Mouse (Mus musculus) hindbrain, embryonic 12.5 days (tissue): ENCODE measurements around the gene Cacna1a. TPM values are rescaled to one million over a fixed set of nuclear protein-coding genes. Genes with fewer than 3 reads are reported as not detected.

Experiments
- ATAC-seq: fragments of 200-750 bp; cut with Nextera tagmentation; 2 replicates; pipeline ENCODE4 v1.8.0; 2017; ENCODE audit warnings: moderate TSS enrichment; ENCODE audit not compliant: low FRiP score
- H3K27ac ChIP-seq: fragments of 300-500 bp; sonication (generic); 2 replicates; pipeline ENCODE4 v1.5.1; 2016; ENCODE audit warnings: mild to moderate bottlenecking
- H3K27me3 ChIP-seq: fragments of 300-500 bp; sonication (generic); 2 replicates; pipeline ENCODE4 v1.6.1; 2016; ENCODE audit warnings: mild to moderate bottlenecking
- H3K36me3 ChIP-seq: fragments of 300-500 bp; sonication (generic); 2 replicates; pipeline ENCODE4 v1.6.1; 2016; ENCODE audit warnings: mild to moderate bottlenecking
- H3K4me1 ChIP-seq: fragments of 300-500 bp; sonication (generic); 2 replicates; pipeline ENCODE4 v1.6.1; 2016
- H3K4me2 ChIP-seq: fragments of 300-500 bp; sonication (generic); replicated peaks from 2 replicates; pipeline ENCODE4 v1.6.1; 2016; ENCODE audit warnings: mild to moderate bottlenecking
- H3K4me3 ChIP-seq: fragments of 300-500 bp; sonication (generic); 2 replicates; pipeline ENCODE4 v1.5.1; 2016; ENCODE audit warnings: mild to moderate bottlenecking
- H3K9ac ChIP-seq: fragments of 300-500 bp; sonication (generic); 2 replicates; pipeline ENCODE4 v1.6.1; 2016; ENCODE audit warnings: mild to moderate bottlenecking, moderate library complexity
- H3K9me3 ChIP-seq: fragments of 300-500 bp; sonication (generic); replicated peaks from 2 replicates; pipeline ENCODE4 v1.6.1; 2016; ENCODE audit warnings: mild to moderate bottlenecking
- WGBS: fragments of 180-500 bp; shearing (Covaris S2); methylation state at CpG from one replicate; pipeline ENCODE4 v1.1.7; 2016; 5-methylcytosine and 5-hydroxymethylcytosine counted together
- polyA plus RNA-seq: library from polyadenylated mRNA; unstranded; fragments of >200 nt; fragmentation: Nextera tagmentation; extraction: Ambion mirVana; gene quantifications from 2 replicates; pipeline ENCODE4 v1.2.1, GENCODE M21; 2016

Gene Cacna1a
- polyA plus RNA-seq, 1 experiment from 2014 or later = 16.1 TPM

DNA sequence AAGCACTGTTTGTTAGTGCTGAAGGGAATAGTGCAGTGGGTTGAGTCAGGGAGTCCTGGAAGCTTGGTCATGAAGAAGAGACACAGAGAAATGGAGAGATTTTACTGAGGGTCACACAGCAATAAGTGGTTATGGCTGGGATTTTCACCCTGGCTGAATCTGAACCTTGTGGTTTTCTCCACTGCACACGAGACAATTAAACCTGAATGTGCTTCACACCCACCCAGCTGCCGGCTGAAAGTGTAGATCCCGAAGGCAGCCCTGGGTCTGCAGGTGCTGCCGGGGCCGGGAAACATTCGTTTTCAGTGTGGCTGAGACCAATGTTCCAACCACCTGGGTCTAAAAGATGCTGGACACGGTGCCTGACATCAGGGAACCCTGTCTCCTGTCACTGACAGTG is 167.0 kb downstream of the Cacna1a start:
- peaks cover 12% of the 10 kb centered on the region for H3K4me1 ChIP-seq
- 74% methylated on average over 7 of the region's 7 CpGs for WGBS
- no peak for ATAC-seq
- no peak overlapping the region for H3K4me2 ChIP-seq
- no peaks in the 10 kb centered on the region for H3K9me3 ChIP-seq
- H3K27ac ChIP-seq = no peak overlapping the region
- peaks cover 13% of the 10 kb centered on the region for H3K36me3 ChIP-seq
- peaks cover 54% of the 10 kb centered on the region for H3K27me3 ChIP-seq
- H3K4me3 ChIP-seq = no peak overlapping the region
- no peak overlapping the region for H3K9ac ChIP-seq

DNA sequence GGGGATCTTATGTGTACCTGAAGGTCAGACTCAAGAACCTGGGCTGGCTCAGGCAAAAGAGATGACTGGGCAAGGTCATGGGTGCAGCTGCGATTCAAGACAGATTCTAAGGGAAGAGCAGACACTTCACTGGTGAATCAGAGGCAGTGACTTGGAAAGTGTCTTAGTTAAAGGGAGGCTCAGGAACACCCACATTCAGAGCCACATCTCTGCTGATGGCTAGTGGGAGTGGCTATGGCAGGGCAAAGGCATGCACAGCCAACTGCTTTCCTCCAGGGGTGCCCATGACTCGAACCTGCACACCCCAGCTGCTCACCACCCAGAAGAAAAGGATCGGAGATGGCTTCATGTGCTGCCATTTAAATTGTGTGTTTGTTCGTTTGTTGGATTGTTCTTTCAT is 169.7 kb downstream of the Cacna1a start:
- peaks cover 57% of the 10 kb centered on the region for H3K27me3 ChIP-seq
- WGBS = 83% methylated on average over 4 of the region's 4 CpGs
- no peak overlapping the region for H3K4me2 ChIP-seq
- no peak overlapping the region for H3K4me3 ChIP-seq
- no peak overlapping the region for H3K9ac ChIP-seq
- no peak overlapping the region for H3K27ac ChIP-seq
- H3K9me3 ChIP-seq = no peaks in the 10 kb centered on the region
- ATAC-seq = no peak
- H3K4me1 ChIP-seq = peaks cover 12% of the 10 kb centered on the region
- no peaks in the 10 kb centered on the region for H3K36me3 ChIP-seq

DNA sequence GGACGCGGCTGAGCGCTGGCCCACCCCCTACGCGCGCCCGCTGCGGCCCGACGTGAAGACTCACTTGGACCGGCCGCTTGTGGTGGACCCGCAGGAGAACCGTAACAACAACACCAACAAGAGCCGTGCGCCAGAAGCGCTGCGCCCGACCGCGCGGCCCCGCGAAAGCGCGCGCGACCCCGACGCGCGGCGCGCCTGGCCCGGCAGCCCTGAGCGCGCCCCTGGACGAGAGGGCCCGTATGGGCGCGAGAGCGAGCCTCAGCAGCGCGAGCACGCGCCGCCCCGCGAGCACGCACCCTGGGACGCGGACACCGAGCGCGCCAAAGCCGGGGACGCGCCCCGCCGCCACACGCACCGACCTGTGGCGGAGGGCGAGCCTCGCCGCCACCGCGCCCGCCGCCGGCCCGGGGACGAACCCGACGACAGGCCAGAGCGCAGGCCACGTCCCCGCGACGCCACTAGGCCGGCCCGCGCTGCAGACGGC is 170.9 kb downstream of the Cacna1a start:
- 1% methylated on average over 84 of the region's 84 CpGs for WGBS
- no peaks in the 10 kb centered on the region for H3K36me3 ChIP-seq
- H3K9me3 ChIP-seq = no peaks in the 10 kb centered on the region
- H3K27me3 ChIP-seq = peaks cover 57% of the 10 kb centered on the region
- peak overlapping the region; percentile 61 for H3K4me2 ChIP-seq
- peak overlapping the region; percentile 23; the same call in 1 of the 2 replicates for H3K9ac ChIP-seq
- H3K4me1 ChIP-seq = peaks cover 15% of the 10 kb centered on the region
- peak overlapping the region; percentile 38 for H3K4me3 ChIP-seq
- ATAC-seq = no peak
- no peak overlapping the region for H3K27ac ChIP-seq

DNA sequence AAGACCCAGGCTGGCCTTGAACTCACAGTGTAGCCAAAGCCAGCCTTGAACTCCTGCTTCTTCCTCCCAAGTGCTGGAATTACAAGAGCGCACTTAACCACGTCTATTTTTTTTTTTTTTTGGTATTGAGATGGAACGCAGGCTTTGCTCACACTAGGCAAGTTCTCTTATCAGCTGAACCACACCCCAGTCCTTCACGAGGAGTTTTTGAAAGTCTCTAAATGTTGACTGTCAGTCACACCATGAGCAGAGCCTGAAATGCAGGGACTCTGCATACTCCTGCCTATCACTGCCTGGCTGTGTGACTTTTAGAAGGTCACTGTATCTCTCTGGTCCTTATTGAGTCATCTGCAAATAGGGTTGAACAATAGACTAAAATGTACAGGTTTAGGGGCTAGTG is 173.5 kb downstream of the Cacna1a start:
- H3K4me3 ChIP-seq = no peak overlapping the region
- peaks cover 10% of the 10 kb centered on the region for H3K36me3 ChIP-seq
- no peak overlapping the region for H3K27ac ChIP-seq
- peaks cover 39% of the 10 kb centered on the region for H3K27me3 ChIP-seq
- 86% methylated on average over 4 of the region's 4 CpGs for WGBS
- peaks cover 13% of the 10 kb centered on the region for H3K4me1 ChIP-seq
- H3K9ac ChIP-seq = no peak overlapping the region
- ATAC-seq = no peak
- no peaks in the 10 kb centered on the region for H3K9me3 ChIP-seq
- H3K4me2 ChIP-seq = no peak overlapping the region

DNA sequence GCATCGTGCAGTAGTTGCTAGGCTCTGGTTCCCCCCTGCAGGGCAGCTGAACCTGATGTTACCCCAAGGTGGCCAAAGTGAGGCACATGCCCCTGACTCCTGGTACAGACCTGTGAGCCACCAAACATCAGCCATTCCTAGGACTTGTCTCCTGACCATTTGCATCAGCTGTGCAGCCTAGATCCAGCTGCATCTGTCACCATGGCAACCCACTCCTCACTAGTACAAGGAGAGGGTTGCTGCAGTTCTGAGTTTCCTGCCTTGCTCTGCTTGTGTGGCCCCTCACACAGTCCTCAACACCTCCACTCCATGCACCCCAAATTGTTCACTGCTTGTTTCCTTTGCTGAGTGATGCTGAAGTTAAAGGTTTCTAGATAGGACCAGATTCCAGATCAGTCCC is 175.8 kb downstream of the Cacna1a start:
- Histone ChIP-seq H3K36me3 (peaks cover 20% of the 10 kb centered on the region), H3K27ac (no peak overlapping the region), H3K4me2 (no peak overlapping the region), H3K4me1 (peaks cover 7% of the 10 kb centered on the region), H3K4me3 (no peak overlapping the region), H3K9ac (no peak overlapping the region), H3K9me3 (no peaks in the 10 kb centered on the region), H3K27me3 (peaks cover 16% of the 10 kb centered on the region)
- 77% methylated on average over 1 of the region's 1 CpGs for WGBS
- peak; percentile 48; the same call in 1 of the 2 replicates for ATAC-seq

DNA sequence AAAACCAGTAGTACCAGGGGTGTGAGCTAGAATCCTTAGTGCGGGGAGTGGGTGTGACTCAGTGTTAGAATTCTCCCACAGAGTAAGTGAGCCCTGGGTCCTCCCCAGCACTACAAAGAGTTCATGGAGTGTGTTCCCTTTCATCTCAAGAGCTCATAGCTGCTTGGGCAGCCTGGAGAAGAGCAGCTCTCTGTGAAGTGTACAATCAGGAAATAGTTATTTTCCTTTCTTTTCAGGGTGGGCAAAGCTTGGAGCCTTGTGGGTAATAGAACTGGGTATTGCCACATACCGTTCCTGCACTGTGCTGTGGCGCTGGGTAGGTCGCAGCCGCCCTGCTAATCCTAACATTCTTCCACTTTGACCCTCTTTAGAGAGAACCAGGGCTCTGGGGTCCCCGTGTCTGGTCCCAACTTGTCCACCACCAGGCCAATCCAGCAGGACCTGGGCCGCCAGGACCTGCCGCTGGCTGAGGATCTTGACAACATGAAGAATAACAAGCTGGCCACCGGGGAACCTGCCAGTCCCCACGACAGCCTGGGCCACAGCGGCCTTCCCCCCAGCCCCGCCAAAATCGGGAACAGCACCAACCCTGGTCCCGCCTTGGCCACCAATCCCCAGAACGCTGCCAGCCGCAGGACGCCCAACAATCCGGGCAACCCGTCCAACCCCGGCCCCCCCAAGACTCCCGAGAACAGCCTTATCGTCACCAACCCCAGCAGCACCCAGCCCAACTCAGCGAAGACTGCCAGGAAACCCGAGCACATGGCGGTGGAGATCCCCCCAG is 177.5 kb downstream of the Cacna1a start:
- no peak for ATAC-seq

DNA sequence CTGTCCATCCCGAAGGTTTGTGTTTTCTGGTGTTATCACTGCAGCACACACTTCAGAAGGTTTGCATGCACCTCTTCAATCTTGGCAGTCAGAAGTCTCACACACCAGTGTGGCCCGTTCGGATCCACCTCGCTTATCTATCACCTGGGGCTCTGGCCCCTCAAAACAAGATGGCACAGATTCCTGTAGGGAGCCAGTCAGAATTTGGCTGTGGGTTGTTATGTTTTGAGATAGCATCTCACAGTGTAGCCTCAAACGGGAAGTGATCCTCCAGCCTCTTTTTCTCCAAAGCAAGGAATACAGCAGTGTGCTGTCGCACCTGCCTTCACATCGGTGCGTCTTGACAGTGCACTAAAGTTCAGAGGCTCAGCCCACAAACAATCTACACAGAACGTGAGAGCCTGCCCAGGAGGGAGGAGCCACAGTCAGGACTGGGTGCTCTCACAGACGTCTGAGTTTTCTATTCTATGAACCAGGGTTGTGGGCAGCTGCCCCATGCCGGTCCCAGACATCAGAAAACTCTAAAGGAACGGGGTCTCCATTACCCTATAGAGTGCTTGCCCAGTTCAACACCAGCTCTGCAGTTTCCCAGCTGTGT is 178.7 kb downstream of the Cacna1a start:
- no peak for ATAC-seq
- H3K27ac ChIP-seq = no peak overlapping the region
- H3K27me3 ChIP-seq = no peaks in the 10 kb centered on the region
- H3K4me2 ChIP-seq = no peak overlapping the region
- peaks cover 34% of the 10 kb centered on the region for H3K36me3 ChIP-seq
- 84% methylated on average over 12 of the region's 12 CpGs for WGBS
- no peaks in the 10 kb centered on the region for H3K9me3 ChIP-seq
- H3K4me1 ChIP-seq = 0 out of 2 replicates have a peak, but pooled peaks cover 3% of the 10 kb centered on the region
- no peak overlapping the region for H3K4me3 ChIP-seq
- H3K9ac ChIP-seq = no peak overlapping the region

More for the DNA sequence above, 177.5 kb downstream of the Cacna1a start:
- peaks cover 32% of the 10 kb centered on the region for H3K36me3 ChIP-seq
- 0 out of 2 replicates have a peak, but pooled peaks cover 3% of the 10 kb centered on the region for H3K4me1 ChIP-seq
- H3K9me3 ChIP-seq = no peaks in the 10 kb centered on the region
- 81% methylated on average over 25 of the region's 25 CpGs for WGBS
- H3K27ac ChIP-seq = no peak overlapping the region
- no peak overlapping the region for H3K9ac ChIP-seq
- no peak overlapping the region for H3K4me2 ChIP-seq
- H3K27me3 ChIP-seq = 0 out of 2 replicates have a peak, but pooled peaks cover under 1% of the 10 kb centered on the region
- H3K4me3 ChIP-seq = no peak overlapping the region

DNA sequence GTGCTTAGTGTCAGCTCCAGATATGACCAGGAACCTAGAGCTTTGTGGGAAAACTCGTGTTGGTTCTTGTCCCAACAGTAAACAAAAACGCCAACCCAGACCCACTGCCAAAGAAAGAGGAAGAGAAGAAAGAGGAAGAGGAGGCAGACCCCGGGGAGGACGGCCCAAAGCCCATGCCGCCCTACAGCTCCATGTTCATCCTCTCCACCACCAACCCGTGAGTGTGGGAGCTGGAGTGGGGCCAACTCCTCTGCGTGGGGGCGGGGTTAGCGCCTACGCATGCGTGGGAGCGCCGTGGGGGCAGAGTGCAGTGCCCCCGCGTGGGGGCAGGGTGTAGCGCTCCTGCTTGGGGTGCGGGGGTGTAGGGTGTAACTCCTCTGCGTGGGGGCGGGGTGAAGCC is 179.3 kb downstream of the Cacna1a start:
- 78% methylated on average over 19 of the region's 19 CpGs for WGBS

DNA sequence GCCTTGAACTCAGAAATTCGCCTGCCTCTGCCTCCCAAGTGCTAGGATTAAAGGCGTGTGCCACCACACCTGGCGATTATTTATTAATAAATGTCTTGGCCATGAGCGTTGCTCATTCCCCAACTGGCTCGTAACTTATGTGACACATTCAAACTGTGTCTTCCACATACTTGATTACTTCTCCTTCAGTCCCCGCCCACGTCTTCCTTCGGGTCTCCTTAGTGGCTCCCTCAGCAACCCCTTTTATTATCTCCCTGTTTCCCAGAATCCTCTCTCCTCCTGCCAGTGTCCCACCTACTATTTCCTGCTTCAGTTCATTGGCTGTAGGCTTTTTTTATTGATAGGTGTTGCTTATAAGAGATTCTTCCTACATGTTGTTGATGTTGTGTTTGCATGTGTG is 180.5 kb downstream of the Cacna1a start:
- ATAC-seq = no peak
- WGBS = 85% methylated on average over 8 of the region's 8 CpGs
- H3K4me2 ChIP-seq = no peak overlapping the region
- no peaks in the 10 kb centered on the region for H3K27me3 ChIP-seq
- H3K9me3 ChIP-seq = no peaks in the 10 kb centered on the region
- H3K9ac ChIP-seq = no peak overlapping the region
- peaks cover 43% of the 10 kb centered on the region for H3K36me3 ChIP-seq
- H3K27ac ChIP-seq = no peak overlapping the region
- H3K4me3 ChIP-seq = no peak overlapping the region
- H3K4me1 ChIP-seq = 0 out of 2 replicates have a peak, but pooled peaks cover 3% of the 10 kb centered on the region

More for the DNA sequence above, 179.3 kb downstream of the Cacna1a start:
- Histone ChIP-seq H3K4me2 (no peak overlapping the region), H3K27me3 (no peaks in the 10 kb centered on the region), H3K4me3 (no peak overlapping the region), H3K36me3 (peaks cover 36% of the 10 kb centered on the region), H3K9ac (no peak overlapping the region), H3K9me3 (no peaks in the 10 kb centered on the region), H3K27ac (no peak overlapping the region), H3K4me1 (0 out of 2 replicates have a peak, but pooled peaks cover 3% of the 10 kb centered on the region)
- no peak for ATAC-seq

DNA sequence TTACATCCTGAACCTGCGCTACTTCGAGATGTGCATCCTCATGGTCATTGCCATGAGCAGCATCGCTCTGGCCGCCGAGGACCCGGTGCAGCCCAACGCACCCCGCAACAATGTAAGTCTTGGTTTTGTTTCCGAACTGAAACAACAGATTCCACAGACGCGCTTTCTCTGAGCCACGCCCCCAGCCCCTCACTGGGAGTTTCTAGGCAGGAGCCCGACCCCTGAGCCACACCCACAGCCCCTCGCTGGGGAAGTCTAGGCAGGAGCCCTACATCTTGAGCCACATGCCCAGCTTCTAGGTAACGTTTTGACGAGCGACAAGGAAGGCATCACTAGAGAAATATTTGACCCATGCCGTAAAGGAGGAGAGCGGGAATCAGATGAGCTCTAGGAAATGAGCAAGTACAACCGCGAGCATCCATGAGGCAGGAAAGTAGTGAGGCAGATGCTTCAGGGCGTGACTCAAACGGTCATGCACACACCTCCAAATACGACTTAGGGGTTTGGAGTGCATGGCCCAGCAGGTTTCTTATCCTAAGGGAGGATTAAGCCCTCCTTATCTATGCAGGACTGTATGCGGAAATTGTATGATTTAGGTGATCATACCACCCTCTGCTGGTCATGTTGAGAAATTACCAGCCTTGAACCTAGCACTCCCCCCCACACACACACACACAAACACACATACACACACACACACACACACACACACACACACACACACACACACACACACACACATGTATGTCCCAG is 181.9 kb downstream of the Cacna1a start:
- Histone ChIP-seq H3K27me3 (no peaks in the 10 kb centered on the region), H3K4me1 (no peaks in the 10 kb centered on the region), H3K9ac (no peak overlapping the region; the same call in 1 of the 2 replicates), H3K9me3 (no peaks in the 10 kb centered on the region), H3K4me2 (no peak overlapping the region), H3K4me3 (no peak overlapping the region), H3K36me3 (peaks cover 52% of the 10 kb centered on the region), H3K27ac (no peak overlapping the region)
- WGBS = 34% methylated on average over 25 of the region's 25 CpGs
- no peak for ATAC-seq

DNA sequence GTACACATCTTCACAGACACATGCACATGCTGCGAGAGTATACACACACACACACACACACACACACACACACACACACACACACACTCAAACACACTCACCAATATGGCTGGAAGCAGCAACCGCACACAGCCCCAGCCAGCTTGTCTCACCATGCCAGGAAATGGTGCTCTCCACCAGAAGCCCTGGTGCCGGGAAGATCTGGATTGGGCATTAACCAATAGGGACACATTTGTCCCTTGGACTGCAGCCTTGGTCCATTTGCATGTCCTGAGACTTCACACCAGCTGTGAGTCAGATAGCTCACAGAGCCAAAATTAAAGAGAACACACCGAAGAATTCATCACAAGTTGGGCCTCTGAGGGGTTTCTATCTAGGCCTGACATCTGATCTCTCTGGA is 189.2 kb downstream of the Cacna1a start:
- no peak overlapping the region for H3K4me2 ChIP-seq
- peaks cover 16% of the 10 kb centered on the region; the same call in 1 of the 2 replicates for H3K36me3 ChIP-seq
- H3K4me1 ChIP-seq = no peaks in the 10 kb centered on the region
- H3K4me3 ChIP-seq = no peak overlapping the region
- H3K9me3 ChIP-seq = no peaks in the 10 kb centered on the region
- no peak overlapping the region for H3K9ac ChIP-seq
- 74% methylated on average over 4 of the region's 4 CpGs for WGBS
- no peak overlapping the region for H3K27ac ChIP-seq
- ATAC-seq = no peak
- no peaks in the 10 kb centered on the region for H3K27me3 ChIP-seq

DNA sequence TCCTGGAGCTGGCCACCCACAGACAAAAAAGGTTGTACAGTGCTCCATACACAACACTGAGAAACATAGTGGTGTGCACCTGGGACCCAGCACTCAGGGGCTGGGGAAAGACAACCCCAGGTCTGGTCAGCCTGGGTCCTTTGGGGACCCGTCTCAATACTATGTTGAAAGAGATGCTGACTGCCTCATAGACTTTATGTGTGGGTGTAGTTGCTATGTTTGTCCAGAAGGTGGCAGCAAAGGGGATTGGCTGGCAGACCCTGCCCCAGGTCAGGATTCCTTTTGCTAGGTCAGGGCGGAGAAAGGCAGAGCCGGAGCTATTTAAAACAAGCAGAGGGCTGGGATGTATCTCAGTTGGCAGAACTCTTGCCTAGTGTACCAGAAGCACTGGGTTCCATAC is 191.4 kb downstream of the Cacna1a start:
- Histone ChIP-seq H3K9me3 (no peaks in the 10 kb centered on the region), H3K4me2 (no peak overlapping the region), H3K27me3 (no peaks in the 10 kb centered on the region), H3K36me3 (peaks cover 19% of the 10 kb centered on the region; the same call in 1 of the 2 replicates), H3K4me3 (no peak overlapping the region), H3K9ac (no peak overlapping the region), H3K4me1 (no peaks in the 10 kb centered on the region), H3K27ac (no peak overlapping the region)
- peak; percentile 32; the same call in 1 of the 2 replicates for ATAC-seq
- 22% methylated on average over 3 of the region's 3 CpGs for WGBS
